Mouse (Mus musculus): ENCODE results near the gene Gpx2. TPM values are rescaled to one million over a fixed set of nuclear protein-coding genes. Genes with fewer than 3 reads are reported as not detected.
A peak's percentile ranks its signal among the peaks of the same experiment; 100 is the strongest.

Gene Gpx2
- not detected for total RNA-seq (2021)

DNA sequence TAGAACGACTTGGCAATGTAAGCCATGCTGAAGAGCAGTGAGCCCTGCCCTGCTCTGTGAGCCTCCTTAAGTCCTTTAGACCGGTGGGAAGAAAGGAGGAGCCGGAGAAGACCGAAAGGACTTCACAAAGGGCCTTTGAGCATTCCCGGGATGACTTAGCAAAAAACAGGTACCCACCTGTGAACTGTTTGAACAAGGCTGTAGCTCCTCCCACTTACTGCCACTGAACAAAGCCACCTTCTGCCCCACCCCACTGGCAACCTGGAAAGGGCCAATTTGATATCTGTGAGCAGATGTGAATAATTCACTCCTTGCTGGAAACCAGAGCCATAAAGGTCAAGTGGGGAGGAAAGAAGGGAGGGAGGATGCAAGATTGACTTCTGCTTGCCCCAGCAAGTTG is at the start of gene Gpx2:
Gpx2 (minus strand) TSS at position 205 of the 400 bp plus-strand sequence.
- intact Hi-C loops (cut with DNase I): no loop called here
- DNase-seq: no peak

DNA sequence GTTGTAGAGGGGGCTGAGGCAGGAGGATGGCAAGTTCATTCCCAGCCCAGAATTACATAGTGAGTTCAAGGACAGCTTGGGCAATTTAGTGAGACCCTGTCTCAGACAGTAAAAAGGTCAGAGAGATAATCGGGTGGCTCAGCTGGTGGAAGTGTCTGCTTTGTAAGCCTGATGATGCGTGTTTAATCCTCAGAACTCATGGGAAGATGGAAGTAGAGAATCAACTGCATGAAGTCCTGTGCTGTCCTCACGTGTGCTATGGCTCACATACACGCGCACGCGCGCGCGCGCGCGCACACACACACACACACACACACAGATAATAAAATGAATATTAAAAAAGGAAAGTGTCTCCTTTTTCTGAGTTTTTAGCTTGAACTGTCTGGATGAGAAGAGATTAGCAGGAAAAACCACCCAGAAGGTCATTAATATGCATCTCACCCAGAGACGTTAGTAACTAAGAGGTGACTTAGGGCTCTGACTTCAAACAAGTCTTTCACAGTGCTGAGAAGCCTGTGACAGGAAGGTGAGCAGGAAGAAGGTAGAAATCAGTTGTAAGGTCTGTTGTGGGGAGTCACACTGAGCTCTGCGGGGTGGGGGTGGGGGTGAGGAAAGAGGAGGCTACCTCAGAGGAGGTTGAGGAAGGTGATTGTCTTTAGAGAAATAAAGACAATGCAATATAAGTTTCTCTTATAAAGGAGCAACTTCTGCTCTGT is 49.1 kb upstream of the Gpx2 start:
- intact Hi-C loops (cut with DNase I): no loop called here
- no peak for DNase-seq

DNA sequence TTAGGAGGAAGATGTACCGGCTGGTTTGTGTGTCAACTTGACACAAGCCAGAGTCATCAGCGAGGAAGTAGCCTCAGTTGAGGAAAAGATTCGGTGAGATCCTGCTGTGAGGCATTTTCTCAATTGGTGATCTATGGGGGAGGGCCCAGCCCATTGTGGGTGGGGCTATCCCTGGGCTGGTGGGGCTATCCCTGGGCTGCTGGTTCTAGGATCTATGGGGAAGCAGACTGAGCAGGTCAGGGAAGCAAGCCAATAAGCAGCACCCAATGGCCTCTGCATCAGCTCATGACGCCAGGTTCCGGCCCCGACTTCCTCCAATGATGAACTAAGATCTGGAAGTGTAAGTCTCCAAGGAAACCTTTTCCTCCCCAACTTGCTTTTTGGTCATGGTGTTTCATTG is 44.7 kb upstream of the Gpx2 start:
- no peak for DNase-seq
- intact Hi-C loops (cut with DNase I): no loop called here

DNA sequence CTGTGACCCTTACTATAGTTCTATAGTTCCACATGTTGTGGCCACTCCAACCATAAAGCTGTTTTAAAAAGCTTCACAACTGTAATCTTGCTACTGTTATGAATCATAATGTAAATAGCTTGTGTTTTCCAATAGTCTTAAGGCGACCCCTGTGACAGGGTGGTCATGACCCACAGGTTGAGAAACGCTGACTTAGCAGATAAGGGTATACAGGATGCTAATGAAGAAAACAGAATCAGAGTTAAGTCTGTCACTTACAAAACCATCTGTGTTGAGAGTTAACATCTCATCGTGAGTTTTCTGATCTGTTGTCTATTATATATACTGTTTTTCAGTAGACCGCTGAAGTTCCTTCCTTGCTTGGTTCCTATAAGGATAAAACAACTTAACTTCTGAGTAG is 43.9 kb upstream of the Gpx2 start:
- no peak for DNase-seq
- intact Hi-C loops (cut with DNase I): loop anchor here (2.0 to 5.0 kb wide), 5 partner anchors 93 to 733 kb away; partner anchors contain the start of gene Max

GRCm38 (mm10) chr12:76837844-76838650 is 42.7 kb upstream of the Gpx2 start:
- intact Hi-C loops (cut with DNase I): loop anchor here (1.0 to 5.0 kb wide), 6 partner anchors 41 to 734 kb away; partner anchors contain the start of gene Max

DNA sequence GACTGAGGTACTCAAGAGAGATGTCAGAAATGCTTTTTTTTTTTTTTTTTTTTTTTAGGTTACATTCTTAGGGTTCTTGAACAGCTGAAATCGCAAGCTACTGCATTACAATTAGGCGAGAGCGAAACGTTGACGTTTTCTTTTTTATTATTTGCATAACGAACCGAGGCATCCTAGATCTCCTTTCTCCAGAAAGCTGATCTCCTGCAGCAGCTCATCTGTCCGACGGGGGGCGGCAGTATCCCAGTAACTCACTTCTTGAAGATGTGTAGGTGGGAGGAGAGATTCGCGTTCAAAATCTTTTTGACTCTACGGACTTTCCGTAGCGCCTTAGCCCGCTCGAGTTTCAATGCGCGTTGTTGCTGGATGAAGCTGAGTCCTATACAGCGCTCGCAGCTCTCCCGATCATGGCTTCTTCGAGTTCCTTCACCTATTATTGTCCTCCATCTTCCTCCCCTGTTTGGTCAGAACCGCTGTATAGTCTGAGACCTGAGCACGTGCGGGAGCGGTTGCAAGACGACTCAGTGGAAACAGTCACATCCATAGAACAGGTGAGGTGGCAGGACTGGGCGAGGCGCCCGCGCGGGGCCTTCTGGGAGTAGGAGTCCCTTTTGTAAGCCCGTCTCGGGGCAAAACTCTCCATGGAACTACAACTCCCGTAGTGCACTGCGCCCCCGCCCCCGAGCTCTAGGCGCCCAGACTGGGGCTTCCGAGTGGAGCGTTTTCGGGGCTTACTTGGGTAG is 41.9 kb upstream of the Gpx2 start:
- intact Hi-C loops (cut with DNase I): loop anchor here (1.0 to 5.0 kb wide), 5 partner anchors 42 to 735 kb away; no protein-coding TSS in a partner anchor
- peak; percentile 98 to 99 for DNase-seq

More at GRCm38 (mm10) chr12:76837844-76838650, 42.7 kb upstream of the Gpx2 start:
- DNase-seq: no peak

GRCm38 (mm10) chr12:76832704-76833103 is 37.4 kb upstream of the Gpx2 start:
- DNase-seq: peak in 1 of 2 experiments; percentile 39
- intact Hi-C loops (cut with DNase I): no loop called here

GRCm38 (mm10) chr12:76825283-76825682 is 29.9 kb upstream of the Gpx2 start:
- DNase-seq: no peak
- intact Hi-C loops (cut with DNase I): no loop called here

DNA sequence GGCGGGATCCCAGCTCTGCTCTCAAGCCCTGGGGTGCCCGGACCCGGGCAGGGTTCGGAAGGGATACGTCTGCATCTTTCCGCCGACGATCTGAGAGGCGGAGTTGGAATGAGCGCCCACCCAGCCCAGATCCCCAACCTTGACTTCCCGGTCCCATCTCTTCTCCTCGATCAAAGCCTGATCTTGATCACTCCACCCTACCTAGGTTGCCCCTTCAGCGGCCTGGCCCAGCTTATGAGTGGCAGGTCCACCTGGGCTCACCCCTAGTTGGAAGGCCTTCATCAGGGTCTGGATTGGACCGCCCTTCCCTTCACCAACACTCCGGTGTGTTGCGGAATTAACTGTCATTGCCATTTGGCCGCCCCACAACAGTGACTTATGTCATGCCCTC is 27.3 kb upstream of the Gpx2 start, which contains the start of gene Rab15:
Rab15 (minus strand) TSS at position 258 of the 391 bp plus-strand sequence.
- intact Hi-C loops (cut with DNase I): no loop called here
- DNase-seq: no peak

DNA sequence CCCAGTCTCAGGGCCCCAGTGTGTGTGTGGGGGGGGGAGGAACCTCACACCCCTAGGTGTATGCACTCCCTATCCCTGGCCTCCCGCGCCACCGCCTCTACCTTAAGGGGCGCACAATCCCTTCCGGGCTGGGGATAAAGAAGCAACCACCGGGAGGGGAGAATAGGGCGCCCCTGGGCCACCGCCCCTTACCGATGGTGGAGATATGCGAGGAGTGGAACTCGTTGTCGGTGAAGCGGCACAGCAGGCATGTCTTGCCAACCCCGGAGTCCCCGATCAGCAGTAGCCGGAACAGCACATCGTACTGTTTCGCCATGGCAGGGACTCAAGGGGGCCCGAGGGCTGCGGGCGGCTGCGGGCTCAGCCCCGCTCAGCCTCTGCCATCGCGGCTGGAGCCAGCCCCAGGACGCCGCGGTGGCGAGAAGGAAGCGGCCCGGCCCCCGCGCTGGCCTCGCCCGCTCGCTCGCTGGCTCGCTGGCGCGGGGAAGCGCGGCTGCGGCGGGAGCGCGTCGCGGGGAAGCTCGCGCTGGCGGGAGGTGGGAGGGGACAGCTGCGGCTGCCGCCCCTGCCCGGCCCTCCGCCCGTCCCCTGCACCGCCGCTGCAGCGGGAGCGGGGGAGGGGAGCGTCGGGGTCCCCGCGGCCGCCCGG is 26.8 kb upstream of the Gpx2 start:
- DNase-seq: peak; percentile 37 to 40

DNA sequence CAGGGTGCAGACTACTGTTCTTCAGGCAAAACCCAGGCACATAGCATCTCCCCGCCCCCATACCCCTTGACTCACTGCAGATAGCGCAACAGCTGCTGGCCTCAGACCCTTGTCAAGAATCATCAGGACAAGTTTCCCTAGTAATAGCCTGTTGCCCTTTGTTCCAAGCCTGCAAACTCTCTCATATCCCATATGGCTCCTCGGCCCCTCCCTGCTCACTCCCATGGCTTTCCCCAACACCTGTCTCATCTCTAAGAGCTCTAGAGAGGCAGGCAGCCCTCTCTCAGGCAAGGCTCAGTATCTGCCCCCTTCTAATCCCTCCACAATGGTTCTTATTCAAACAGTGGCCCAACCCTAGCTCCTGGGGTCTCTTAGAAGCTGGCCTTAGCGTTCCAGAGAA is 25.3 kb upstream of the Gpx2 start:
- intact Hi-C loops (cut with DNase I): no loop called here
- DNase-seq: no peak

More for the DNA sequence above, 26.8 kb upstream of the Gpx2 start:
- intact Hi-C loops (cut with DNase I): no loop called here

- intact Hi-C loops (cut with DNase I): no loop called here
- DNase-seq: no peak
Measured at GRCm38 (mm10) chr12:76819816-76820215, 24.5 kb upstream of the Gpx2 start.

- intact Hi-C loops (cut with DNase I): no loop called here
- no peak for DNase-seq
Measured at GRCm38 (mm10) chr12:76818908-76819307, 23.6 kb upstream of the Gpx2 start.

DNA sequence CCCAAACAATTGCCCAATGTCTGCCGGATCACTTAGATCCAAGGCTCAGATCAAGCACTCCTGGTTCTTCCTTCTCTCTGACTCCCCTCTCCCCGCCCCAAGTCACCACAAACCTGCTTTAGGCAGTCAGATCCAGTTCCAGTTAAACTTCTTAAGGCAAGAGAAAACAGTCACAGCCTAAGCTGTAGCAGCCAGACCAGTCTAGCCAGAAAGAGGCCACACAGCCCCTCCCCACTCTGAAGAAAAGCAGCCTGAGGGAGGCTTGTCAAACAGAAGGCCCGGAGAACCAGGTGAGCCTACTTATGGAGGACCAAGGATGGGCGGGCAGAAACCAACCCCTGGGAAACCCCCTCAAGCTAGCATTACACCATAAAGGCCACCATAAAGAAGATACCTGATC is 22.8 kb upstream of the Gpx2 start:
- intact Hi-C loops (cut with DNase I): no loop called here
- no peak for DNase-seq

- intact Hi-C loops (cut with DNase I): no loop called here
- no peak for DNase-seq
Measured at GRCm38 (mm10) chr12:76817176-76817575, 21.8 kb upstream of the Gpx2 start.

DNA sequence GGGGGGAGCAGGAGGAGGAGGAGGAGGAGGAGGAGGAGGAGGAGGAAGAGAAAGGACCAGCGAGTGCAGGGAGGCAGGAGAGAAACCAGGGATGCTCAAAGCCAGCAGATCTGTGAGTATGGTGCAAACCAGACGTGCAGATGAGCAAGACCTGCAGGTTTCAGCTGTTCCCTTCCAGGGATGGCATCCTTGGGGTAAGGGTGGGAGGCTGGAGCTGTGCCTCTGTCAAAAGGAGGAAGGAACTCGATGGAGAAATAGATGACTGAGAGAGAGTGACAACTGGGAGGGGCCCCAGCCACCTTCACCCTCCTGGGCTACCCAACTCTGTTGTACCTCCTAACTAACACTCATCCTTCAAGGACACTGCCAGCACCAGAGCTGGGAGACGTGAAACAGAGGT is 21.4 kb upstream of the Gpx2 start:
- no peak for DNase-seq
- intact Hi-C loops (cut with DNase I): no loop called here

GRCm38 (mm10) chr12:76814120-76814519 is 18.8 kb upstream of the Gpx2 start:
- no peak for DNase-seq

GRCm38 (mm10) chr12:76813543-76813942 is 18.2 kb upstream of the Gpx2 start:
- intact Hi-C loops (cut with DNase I): no loop called here
- DNase-seq: no peak

More at GRCm38 (mm10) chr12:76814120-76814519, 18.8 kb upstream of the Gpx2 start:
- intact Hi-C loops (cut with DNase I): no loop called here

DNA sequence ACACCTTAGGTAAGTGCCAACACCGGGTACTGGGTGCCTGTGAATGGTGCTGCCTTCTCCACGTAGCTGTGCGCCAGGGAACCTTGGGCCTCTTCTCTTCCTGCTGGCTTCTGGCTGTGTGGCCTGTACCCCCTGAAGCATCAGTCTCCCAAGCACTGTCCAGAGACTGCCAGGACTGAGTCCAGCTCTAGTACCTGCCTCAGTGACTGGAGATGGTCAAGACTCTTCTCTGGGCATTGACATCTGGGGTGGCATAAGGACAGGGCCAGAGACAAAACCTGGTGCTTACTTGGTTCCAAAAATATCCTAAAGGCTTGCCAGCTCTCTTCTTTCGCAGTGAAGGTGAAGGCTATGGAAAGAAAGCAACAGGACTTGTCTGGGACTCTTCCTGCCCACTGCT is 15.7 kb upstream of the Gpx2 start:
- no peak for DNase-seq
- intact Hi-C loops (cut with DNase I): no loop called here

- intact Hi-C loops (cut with DNase I): no loop called here
- DNase-seq: no peak
Measured at GRCm38 (mm10) chr12:76810491-76810890, 15.1 kb upstream of the Gpx2 start.
